Mouse (Mus musculus): Measurements from ENCODE around the gene Calu.

GRCm38 (mm10) chr6:29317941-29318340, 29.9 kb upstream of the Calu start:
- TF ChIP-seq CTCF (IDR thresholded peaks at IDR 0.05; ENCODE audit: low read depth) (no peak), EP300 (IDR thresholded peaks at IDR 0.05; ENCODE audit: low read depth) (no peak)

All from heart, postnatal 0 days (tissue).